Mouse (Mus musculus) heart, postnatal 0 days (tissue): ENCODE measurements at regions not wholly inside any gene's neighbourhood (a gene's known extent, or its start where the extent isn't known, plus 50 kb on each side); places are given as distances from the start of the nearest gene placed in this dataset.

Source experiments
- CTCF ChIP-seq: IDR thresholded peaks from 2 replicates; pipeline ENCODE4 v1.5.1; 2016; ENCODE audit warnings: antibody characterized with exemption, control low read depth, low read depth
- EP300 ChIP-seq: IDR thresholded peaks from 2 replicates; pipeline ENCODE4 v1.6.1; 2016; ENCODE audit warnings: antibody characterized with exemption, low read depth

DNA sequence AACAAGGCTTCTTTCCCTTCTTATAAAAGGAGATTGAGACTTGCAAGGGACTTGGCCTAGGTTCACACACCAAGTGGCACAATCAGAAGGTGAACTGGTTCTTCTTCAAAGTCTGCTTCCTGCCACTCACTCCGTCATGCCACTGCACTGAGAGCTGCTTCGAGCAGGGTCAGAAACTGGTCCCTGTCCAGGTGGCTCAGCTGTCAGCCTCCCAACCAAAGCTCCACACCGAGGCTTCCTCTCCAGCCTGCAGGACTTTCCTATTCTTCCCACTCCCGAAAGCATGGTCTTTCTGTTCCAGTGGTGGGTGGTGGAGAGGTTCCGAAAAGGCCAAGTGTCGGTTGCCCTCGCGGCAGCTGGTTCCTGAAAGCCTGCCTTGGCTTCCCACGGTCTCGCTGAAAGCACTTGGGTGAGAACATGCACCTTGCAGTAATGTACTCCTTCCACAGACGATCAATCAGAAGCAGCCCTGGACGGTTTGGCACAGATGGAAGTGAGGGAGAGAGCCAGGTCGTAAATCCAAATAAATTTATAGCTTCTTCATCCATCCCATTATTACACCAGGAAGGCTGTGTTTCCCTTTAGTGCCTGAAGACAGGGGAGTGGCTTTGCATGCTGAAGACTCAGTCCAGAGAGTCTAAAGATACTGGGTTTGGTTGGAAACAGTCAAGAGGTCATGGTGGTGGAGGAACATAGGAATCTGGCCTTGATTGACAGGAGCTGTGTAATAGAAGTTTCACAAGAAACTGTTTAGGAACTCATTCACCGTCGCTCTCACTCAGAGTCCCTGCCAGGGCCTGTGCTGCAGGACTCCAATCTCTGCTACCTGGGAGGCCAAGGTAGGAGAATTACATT lies 306.1 kb upstream of the 4930535I16Rik start:
- TF ChIP-seq CTCF (no peak), EP300 (no peak)
